Mouse (Mus musculus) thymus, adult 2 months (tissue): ENCODE data around the gene Fcamr.

Experiments
- CTCF ChIP-seq: fragments of 200-500 bp; IDR thresholded peaks from 2 replicates; pipeline ENCODE4 v1.5.1; 2012; ENCODE audit warnings: mild to moderate bottlenecking, control low read depth, low read length, moderate library complexity, borderline replicate concordance; ENCODE audit not compliant: control insufficient read depth, poor library complexity, insufficient read depth; ENCODE audit errors: extremely low read depth
- POLR2A ChIP-seq: fragments of 200-500 bp; IDR thresholded peaks from 2 replicates; pipeline ENCODE4 v1.6.1; 2012; ENCODE audit warnings: mild to moderate bottlenecking, low read length, control low read depth, moderate library complexity; ENCODE audit not compliant: control insufficient read depth, poor library complexity, insufficient read depth; ENCODE audit errors: extremely low read depth

DNA sequence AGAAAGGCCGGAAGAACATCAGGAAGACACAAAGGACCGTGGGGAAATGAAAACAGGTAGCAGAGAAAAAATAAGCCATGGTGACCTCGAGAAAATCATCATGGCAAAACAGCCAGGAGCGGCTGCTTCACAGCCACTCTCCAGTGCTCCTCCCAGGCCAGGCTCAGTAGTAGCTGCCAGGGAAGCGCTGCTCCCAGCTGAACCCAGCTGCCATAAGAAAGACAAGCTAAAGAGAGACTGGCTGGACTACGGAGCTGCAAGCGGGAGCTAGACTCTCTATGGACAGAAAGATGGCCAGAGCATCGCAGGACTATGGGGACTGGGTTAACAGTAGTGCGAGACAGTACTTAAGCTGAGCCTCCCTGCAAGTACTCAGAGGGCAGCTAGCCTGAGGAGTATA is 54.1 kb downstream of the Fcamr start:
- TF ChIP-seq CTCF (no peak), POLR2A (no peak)
